Mouse (Mus musculus) neural tube, embryonic 11.5 days (tissue): ENCODE data around the gene Olfr876. TPM values are rescaled to one million over a fixed set of nuclear protein-coding genes. Genes with fewer than 3 reads are reported as not detected.

Experiments
- ATAC-seq: fragments of 200-750 bp; cut with Nextera tagmentation; 2 replicates; pipeline ENCODE4 v1.8.0; 2017; ENCODE audit warnings: moderate number of reproducible peaks, mild to moderate bottlenecking, moderate TSS enrichment, moderate library complexity; ENCODE audit not compliant: insufficient read depth, low FRiP score, low TSS enrichment
- DNase-seq: peaks from one replicate; pipeline ENCODE4 v3.0.0-alpha.2; 2015; ENCODE audit warnings: low spot score
- H3K27ac ChIP-seq: fragments of 300-500 bp; sonication (generic); 2 replicates; pipeline ENCODE4 v1.5.1; 2014; ENCODE audit warnings: low read depth, mild to moderate bottlenecking, low read length
- H3K27me3 ChIP-seq: fragments of 300-500 bp; sonication (generic); 2 replicates; pipeline ENCODE4 v1.6.1; 2014; ENCODE audit warnings: mild to moderate bottlenecking, low read length, mixed read lengths; ENCODE audit not compliant: control insufficient read depth, insufficient read depth
- H3K36me3 ChIP-seq: fragments of 300-500 bp; sonication (generic); 2 replicates; pipeline ENCODE4 v1.6.1; 2014; ENCODE audit warnings: mild to moderate bottlenecking, low read length, moderate library complexity, mixed read lengths; ENCODE audit not compliant: control insufficient read depth, insufficient read depth
- H3K4me1 ChIP-seq: fragments of 300-500 bp; sonication (generic); 2 replicates; pipeline ENCODE4 v1.6.1; 2014; ENCODE audit warnings: low read length, mixed read lengths; ENCODE audit not compliant: control insufficient read depth, insufficient read depth
- H3K4me2 ChIP-seq: fragments of 300-500 bp; sonication (generic); 2 replicates; pipeline ENCODE4 v1.6.1; 2014; ENCODE audit warnings: low read depth, mild to moderate bottlenecking, moderate library complexity
- H3K4me3 ChIP-seq: fragments of 300-500 bp; sonication (generic); 2 replicates; pipeline ENCODE4 v1.5.1; 2014; ENCODE audit warnings: low read depth, low read length
- H3K9ac ChIP-seq: fragments of 300-500 bp; sonication (generic); 2 replicates; pipeline ENCODE4 v1.6.1; 2014; ENCODE audit warnings: mild to moderate bottlenecking, low read length
- H3K9me3 ChIP-seq: fragments of 300-500 bp; sonication (generic); 2 replicates; pipeline ENCODE4 v1.6.1; 2016; ENCODE audit warnings: low read length; ENCODE audit not compliant: control insufficient read depth
- WGBS: fragments of 180-500 bp; shearing (Covaris S2); extraction: QIAGEN DNeasy Blood & Tissue Kit; methylation state at CpG from one replicate; pipeline ENCODE4 v1.1.7; 2014; 5-methylcytosine and 5-hydroxymethylcytosine counted together
- polyA plus RNA-seq: library from polyadenylated mRNA; unstranded; fragments of >200 nt; fragmentation: Nextera tagmentation; extraction: Ambion mirVana; gene quantifications from 2 replicates; pipeline ENCODE4 v1.2.1, GENCODE M21; 2014

Olfr876 gene
- polyA plus RNA-seq, 1 experiment from 2014 or later: not detected

GRCm38 (mm10) chr9:37807235-37807634, 4.4 kb downstream of the Olfr876 start:
- H3K27ac ChIP-seq: no peak overlapping the region
- DNase-seq (no peak), ATAC-seq (no peak)
- no peaks in the 10 kb centered on the region for H3K9me3 ChIP-seq
- H3K36me3 ChIP-seq: no peaks in the 10 kb centered on the region
- no peak overlapping the region for H3K4me2 ChIP-seq
- H3K27me3 ChIP-seq: no peaks in the 10 kb centered on the region
- H3K4me1 ChIP-seq: no peaks in the 10 kb centered on the region
- no peak overlapping the region for H3K9ac ChIP-seq
- no peak overlapping the region for H3K4me3 ChIP-seq

- Histone ChIP-seq H3K9me3 (no peaks in the 10 kb centered on the region), H3K9ac (no peak overlapping the region), H3K4me3 (no peak overlapping the region), H3K36me3 (no peaks in the 10 kb centered on the region), H3K27me3 (no peaks in the 10 kb centered on the region), H3K4me2 (no peak overlapping the region), H3K4me1 (no peaks in the 10 kb centered on the region), H3K27ac (no peak overlapping the region)
- ATAC-seq (no peak), DNase-seq (no peak)
- WGBS: 93% methylated on average over 3 of the region's 3 CpGs
These were observed 5.6 kb downstream of the Olfr876 start for GRCm38 (mm10) chr9:37808456-37808855.

- DNase-seq: no peak
- no peaks in the 10 kb centered on the region for H3K36me3 ChIP-seq
These were observed 6.1 kb downstream of the Olfr876 start for GRCm38 (mm10) chr9:37808976-37809375.

GRCm38 (mm10) chr9:37814696-37815095, 11.9 kb downstream of the Olfr876 start:
- no peaks in the 10 kb centered on the region for H3K4me1 ChIP-seq
- no peaks in the 10 kb centered on the region for H3K36me3 ChIP-seq
- ATAC-seq (no peak), DNase-seq (no peak)
- H3K9ac ChIP-seq: no peak overlapping the region
- no peak overlapping the region for H3K4me3 ChIP-seq
- no peaks in the 10 kb centered on the region for H3K9me3 ChIP-seq
- H3K27ac ChIP-seq: no peak overlapping the region
- WGBS: 84% methylated on average over 3 of the region's 3 CpGs
- H3K27me3 ChIP-seq: no peaks in the 10 kb centered on the region
- no peak overlapping the region for H3K4me2 ChIP-seq

More at GRCm38 (mm10) chr9:37808976-37809375, 6.1 kb downstream of the Olfr876 start:
- ATAC-seq: no peak
- no peak overlapping the region for H3K27ac ChIP-seq
- no peaks in the 10 kb centered on the region for H3K9me3 ChIP-seq
- H3K4me1 ChIP-seq: no peaks in the 10 kb centered on the region
- H3K4me2 ChIP-seq: no peak overlapping the region
- H3K4me3 ChIP-seq: no peak overlapping the region
- WGBS: 86% methylated on average over 2 of the region's 2 CpGs
- H3K27me3 ChIP-seq: no peaks in the 10 kb centered on the region
- H3K9ac ChIP-seq: no peak overlapping the region

GRCm38 (mm10) chr9:37829881-37830280, 27.1 kb downstream of the Olfr876 start:
- H3K36me3 ChIP-seq: no peaks in the 10 kb centered on the region
- ATAC-seq: no peak
- no peaks in the 10 kb centered on the region for H3K27me3 ChIP-seq
- H3K4me3 ChIP-seq: no peak overlapping the region
- no peak overlapping the region for H3K27ac ChIP-seq
- H3K4me2 ChIP-seq: no peak overlapping the region
- H3K4me1 ChIP-seq: no peaks in the 10 kb centered on the region
- no peaks in the 10 kb centered on the region for H3K9me3 ChIP-seq
- DNase-seq: no peak
- H3K9ac ChIP-seq: no peak overlapping the region

GRCm38 (mm10) chr9:37833341-37833740, 30.5 kb downstream of the Olfr876 start:
- no peaks in the 10 kb centered on the region for H3K9me3 ChIP-seq
- H3K4me3 ChIP-seq: no peak overlapping the region
- no peaks in the 10 kb centered on the region for H3K36me3 ChIP-seq
- H3K27me3 ChIP-seq: no peaks in the 10 kb centered on the region
- no peak overlapping the region for H3K9ac ChIP-seq
- no peaks in the 10 kb centered on the region for H3K4me1 ChIP-seq
- 87% methylated on average over 1 of the region's 1 CpGs for WGBS
- H3K4me2 ChIP-seq: no peak overlapping the region
- DNase-seq (no peak), ATAC-seq (no peak)
- no peak overlapping the region for H3K27ac ChIP-seq

GRCm38 (mm10) chr9:37849267-37849666, 46.4 kb downstream of the Olfr876 start:
- 87% methylated on average over 2 of the region's 2 CpGs for WGBS
- Histone ChIP-seq H3K9ac (no peak overlapping the region), H3K4me1 (no peaks in the 10 kb centered on the region), H3K4me3 (no peak overlapping the region), H3K4me2 (no peak overlapping the region), H3K9me3 (no peaks in the 10 kb centered on the region), H3K27me3 (no peaks in the 10 kb centered on the region), H3K36me3 (no peaks in the 10 kb centered on the region), H3K27ac (no peak overlapping the region)
- ATAC-seq (no peak), DNase-seq (no peak)

GRCm38 (mm10) chr9:37853969-37854368, 51.1 kb downstream of the Olfr876 start, which contains the start of gene Olfr877:
Gene Olfr877, plus strand, starts transcription at chr9:37854269.
- Histone ChIP-seq H3K27me3 (no peaks in the 10 kb centered on the region), H3K4me3 (no peak within 1 kb of the TSS), H3K4me2 (no peak within 1 kb of the TSS), H3K27ac (no peak within 1 kb of the TSS), H3K9me3 (no peaks in the 10 kb centered on the region), H3K36me3 (no peaks in the 10 kb centered on the region), H3K4me1 (no peaks in the 10 kb centered on the region), H3K9ac (no peak within 1 kb of the TSS)
- 87% methylated on average over 4 of the region's 4 CpGs for WGBS
- ATAC-seq (no peak), DNase-seq (no peak)
